Mouse (Mus musculus): ENCODE results near the gene Ckap5. TPM values are rescaled to one million over a fixed set of nuclear protein-coding genes. Genes with fewer than 3 reads are reported as not detected.

The Ckap5 gene
- total and polyA plus RNA-seq, 2 experiments from 2014 or later, result 103 to 142 TPM

DNA sequence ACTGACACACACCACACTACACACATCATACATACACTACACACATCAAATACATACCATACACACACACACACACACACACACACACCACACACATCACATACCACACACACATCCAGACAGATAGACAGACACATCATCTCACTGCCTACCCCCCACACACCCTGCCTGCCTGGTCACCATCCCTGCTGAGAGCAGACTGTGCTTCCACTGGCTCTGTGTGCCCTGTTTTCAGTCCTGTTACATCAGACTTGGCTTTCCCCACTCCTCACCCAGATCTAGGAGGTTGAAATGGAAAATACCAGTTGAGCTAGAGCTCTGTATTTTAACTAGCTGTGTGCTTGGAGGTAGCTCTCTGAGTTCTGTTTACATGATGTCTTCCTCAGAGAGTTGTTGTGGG, 138.2 kb downstream of the Ckap5 start:
- H3K9ac ChIP-seq, result no peak overlapping the region
- no peaks in the 10 kb centered on the region for H3K9me3 ChIP-seq (ENCODE audit: low read length)
- no peak for TF ChIP-seq CTCF (IDR thresholded peaks at IDR 0.05; ENCODE audit: low read depth)
- peaks cover 77% of the 10 kb centered on the region for H3K36me3 ChIP-seq (ENCODE audit: insufficient read depth)
- no peak overlapping the region for H3K27ac ChIP-seq (ENCODE audit: low read depth, low read length)
- no peak overlapping the region for H3K4me2 ChIP-seq (ENCODE audit: low read depth)
- no peak for ATAC-seq
- H3K4me1 ChIP-seq (ENCODE audit: insufficient read depth), result no peaks in the 10 kb centered on the region
- no peak for DNase-seq
- H3K27me3 ChIP-seq (ENCODE audit: insufficient read depth, low read length), result no peaks in the 10 kb centered on the region
- H3K4me3 ChIP-seq (ENCODE audit: low read depth, low read length), result no peak overlapping the region

DNA sequence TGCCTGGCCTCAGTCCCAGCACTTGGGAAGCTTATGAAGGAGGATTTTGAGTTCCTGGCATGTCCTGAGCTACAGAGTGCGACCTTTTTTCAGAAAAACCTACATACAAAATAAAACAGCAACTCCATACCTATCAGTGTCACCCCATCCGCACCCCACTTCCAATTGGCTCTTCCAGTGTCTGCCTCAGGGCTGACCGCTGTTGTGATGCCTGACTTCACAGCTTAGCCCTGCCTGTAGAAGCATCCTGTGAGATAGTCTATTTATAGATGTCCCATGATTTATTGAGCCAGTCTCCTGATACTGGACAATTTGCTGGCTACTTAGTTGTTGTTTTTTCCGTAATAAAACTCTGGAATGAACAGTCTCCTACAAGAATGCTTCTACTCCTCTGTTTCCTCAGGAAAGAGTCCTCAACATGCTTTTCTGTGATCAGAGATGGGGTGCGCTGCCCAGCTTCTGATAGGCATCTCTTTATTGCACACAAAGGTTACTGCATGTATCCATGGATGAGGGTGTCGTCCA, 139.9 kb downstream of the Ckap5 start:
- WGBS, result 98% methylated on average over 6 of the region's 6 CpGs
- H3K36me3 ChIP-seq (ENCODE audit: insufficient read depth), result peaks cover 78% of the 10 kb centered on the region
- DNase-seq (no peak), ATAC-seq (no peak)
- H3K4me3 ChIP-seq (ENCODE audit: low read depth, low read length), result no peak overlapping the region
- no peak overlapping the region for H3K9ac ChIP-seq
- H3K4me2 ChIP-seq (ENCODE audit: low read depth), result no peak overlapping the region
- H3K4me1 ChIP-seq (ENCODE audit: insufficient read depth), result no peaks in the 10 kb centered on the region
- no peaks in the 10 kb centered on the region for H3K9me3 ChIP-seq (ENCODE audit: low read length)
- H3K27ac ChIP-seq (ENCODE audit: low read depth, low read length), result no peak overlapping the region
- TF ChIP-seq CTCF (IDR thresholded peaks at IDR 0.05; ENCODE audit: low read depth), result no peak
- H3K27me3 ChIP-seq (ENCODE audit: insufficient read depth, low read length), result no peaks in the 10 kb centered on the region

DNA sequence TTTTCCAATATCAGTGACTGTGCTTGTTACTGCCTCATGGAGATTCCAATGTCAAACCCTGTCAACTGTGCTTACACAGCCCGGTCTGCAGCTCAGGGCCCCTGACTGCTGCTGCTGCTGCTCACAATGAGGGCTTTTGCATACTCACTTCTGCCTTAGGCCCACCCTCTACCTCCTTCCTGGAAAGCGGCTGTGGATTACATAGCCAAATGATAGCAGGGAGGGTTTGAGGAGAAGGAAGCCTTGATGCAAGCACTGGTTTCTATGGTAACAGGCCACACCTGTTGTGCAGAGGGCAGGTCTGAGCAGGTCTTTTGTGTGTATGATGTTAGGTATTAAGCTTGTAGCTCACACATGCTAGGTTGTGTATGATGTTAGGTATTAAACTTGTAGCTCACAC, 141.2 kb downstream of the Ckap5 start:
- no peak overlapping the region for H3K27ac ChIP-seq (ENCODE audit: low read depth, low read length)
- DNase-seq, result no peak
- peaks cover 86% of the 10 kb centered on the region for H3K36me3 ChIP-seq (ENCODE audit: insufficient read depth)
- no peaks in the 10 kb centered on the region for H3K4me1 ChIP-seq (ENCODE audit: insufficient read depth)
- H3K4me3 ChIP-seq (ENCODE audit: low read depth, low read length), result no peak overlapping the region
- 69% methylated on average over 2 of the region's 2 CpGs for WGBS
- no peaks in the 10 kb centered on the region for H3K27me3 ChIP-seq (ENCODE audit: insufficient read depth, low read length)
- 0 out of 2 replicates have a peak, but pooled peaks have one; percentile 18 for ATAC-seq
- TF ChIP-seq CTCF (IDR thresholded peaks at IDR 0.05; ENCODE audit: low read depth), result no peak
- H3K4me2 ChIP-seq (ENCODE audit: low read depth), result no peak overlapping the region
- H3K9me3 ChIP-seq (ENCODE audit: low read length), result no peaks in the 10 kb centered on the region
- H3K9ac ChIP-seq, result no peak overlapping the region

DNA sequence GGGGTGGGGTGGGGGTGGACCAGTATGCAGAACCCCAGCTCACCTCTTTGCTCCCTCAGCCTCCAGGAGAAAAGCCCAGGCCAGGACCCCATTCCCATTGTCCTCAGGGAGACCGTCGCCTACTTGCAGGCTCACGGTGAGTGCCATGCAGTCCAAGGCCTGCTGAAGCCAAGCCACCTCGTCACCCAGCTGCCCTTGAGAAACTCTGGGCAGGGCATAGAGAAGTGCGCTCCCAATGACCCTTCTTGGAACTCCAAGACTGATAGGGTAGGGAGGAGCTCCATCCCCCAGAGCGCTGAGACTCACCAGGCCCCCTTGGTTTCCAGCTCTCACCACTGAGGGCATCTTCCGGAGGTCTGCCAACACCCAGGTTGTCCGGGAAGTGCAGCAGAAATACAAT, 142.8 kb downstream of the Ckap5 start:
- H3K9ac ChIP-seq, result no peak overlapping the region
- no peaks in the 10 kb centered on the region for H3K4me1 ChIP-seq (ENCODE audit: insufficient read depth)
- ATAC-seq, result no peak
- peaks cover 83% of the 10 kb centered on the region for H3K36me3 ChIP-seq (ENCODE audit: insufficient read depth)
- H3K4me2 ChIP-seq (ENCODE audit: low read depth), result no peak overlapping the region
- 95% methylated on average over 8 of the region's 8 CpGs for whole genome bisulfite sequencing
- H3K27ac ChIP-seq (ENCODE audit: low read depth, low read length), result no peak overlapping the region
- H3K9me3 ChIP-seq (ENCODE audit: low read length), result no peaks in the 10 kb centered on the region
- DNase-seq, result no peak
- TF ChIP-seq CTCF (IDR thresholded peaks at IDR 0.05; ENCODE audit: low read depth), result no peak
- H3K27me3 ChIP-seq (ENCODE audit: insufficient read depth, low read length), result no peaks in the 10 kb centered on the region
- no peak overlapping the region for H3K4me3 ChIP-seq (ENCODE audit: low read depth, low read length)

DNA sequence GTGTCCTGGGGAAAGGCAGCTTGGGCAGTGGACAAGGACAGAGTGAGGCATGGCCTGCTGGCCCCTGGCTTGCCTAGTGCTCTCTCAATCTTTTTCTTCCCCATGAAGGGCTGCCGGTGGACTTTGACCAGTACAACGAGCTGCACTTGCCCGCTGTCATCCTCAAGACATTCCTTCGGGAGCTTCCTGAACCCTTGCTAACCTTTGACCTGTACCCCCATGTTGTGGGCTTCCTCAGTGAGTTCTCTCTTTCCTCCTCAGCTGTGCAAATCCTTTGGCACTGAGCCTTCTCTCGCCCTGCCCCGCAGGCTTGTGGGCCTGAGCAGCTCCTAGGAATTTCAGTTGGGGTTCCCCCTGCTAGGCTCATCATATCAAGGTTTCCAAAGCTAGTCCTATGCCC, 143.5 kb downstream of the Ckap5 start:
- Histone ChIP-seq H3K36me3 (ENCODE audit: insufficient read depth) (peaks cover 83% of the 10 kb centered on the region), H3K4me2 (ENCODE audit: low read depth) (no peak overlapping the region), H3K27me3 (ENCODE audit: insufficient read depth, low read length) (no peaks in the 10 kb centered on the region), H3K27ac (ENCODE audit: low read depth, low read length) (no peak overlapping the region), H3K9ac (no peak overlapping the region), H3K9me3 (ENCODE audit: low read length) (no peaks in the 10 kb centered on the region), H3K4me1 (ENCODE audit: insufficient read depth) (no peaks in the 10 kb centered on the region), H3K4me3 (ENCODE audit: low read depth, low read length) (no peak overlapping the region)
- no peak for ATAC-seq
- no peak for DNase-seq
- 94% methylated on average over 6 of the region's 6 CpGs for WGBS
- TF ChIP-seq CTCF (IDR thresholded peaks at IDR 0.05; ENCODE audit: low read depth), result no peak

Other genes starting within 250 kb of the Ckap5 start
- gene 1110051M20Rik, start 82.1 kb upstream of the Ckap5 start, total RNA-seq (2014; rRNA removed), result 127 and 147 TPM in 2 replicates
- 165 and 182 TPM in 2 replicates for gene 1110051M20Rik, start 82.1 kb upstream of the Ckap5 start, polyA plus RNA-seq (2015; fragmentation: Nextera tagmentation; extraction: Ambion mirVana)
- gene Lrp4, start 69.3 kb upstream of the Ckap5 start, total RNA-seq (2014; rRNA removed), result 12.0 and 13.7 TPM in 2 replicates
- gene Lrp4, start 69.3 kb upstream of the Ckap5 start, polyA plus RNA-seq (2015; fragmentation: Nextera tagmentation; extraction: Ambion mirVana), result 2.8 and 4.1 TPM in 2 replicates
- gene F2, start 109.7 kb downstream of the Ckap5 start, total RNA-seq (2014; rRNA removed), result 0.15 TPM in 1 of 2 replicates, not detected in the other
- 0.14 TPM in 1 of 2 replicates, not detected in the other for gene F2, start 109.7 kb downstream of the Ckap5 start, polyA plus RNA-seq (2015; fragmentation: Nextera tagmentation; extraction: Ambion mirVana)
- 18.5 and 30.7 TPM in 2 replicates for gene Zfp408, start 123.0 kb downstream of the Ckap5 start, total RNA-seq (2014; rRNA removed)
- gene Zfp408, start 123.0 kb downstream of the Ckap5 start, polyA plus RNA-seq (2015; fragmentation: Nextera tagmentation; extraction: Ambion mirVana), result 6.2 and 8.7 TPM in 2 replicates
- gene Arhgap1, start 123.1 kb downstream of the Ckap5 start, total RNA-seq (2014; rRNA removed), result 81.5 and 104 TPM in 2 replicates
- 107 and 111 TPM in 2 replicates for gene Arhgap1, start 123.1 kb downstream of the Ckap5 start, polyA plus RNA-seq (2015; fragmentation: Nextera tagmentation; extraction: Ambion mirVana)
- 16.2 and 28.9 TPM in 2 replicates for gene Atg13, start 183.8 kb downstream of the Ckap5 start, total RNA-seq (2014; rRNA removed)
- 29.8 and 29.9 TPM in 2 replicates for gene Atg13, start 183.8 kb downstream of the Ckap5 start, polyA plus RNA-seq (2015; fragmentation: Nextera tagmentation; extraction: Ambion mirVana)
- 13.9 TPM in 2 replicates for gene Harbi1, start 184.1 kb downstream of the Ckap5 start, total RNA-seq (2014; rRNA removed)
- gene Harbi1, start 184.1 kb downstream of the Ckap5 start, polyA plus RNA-seq (2015; fragmentation: Nextera tagmentation; extraction: Ambion mirVana), result 8.3 and 13.2 TPM in 2 replicates
- gene Ambra1, start 203.4 kb downstream of the Ckap5 start, total RNA-seq (2014; rRNA removed), result 37.5 and 47.2 TPM in 2 replicates
- 12.5 and 17.0 TPM in 2 replicates for gene Ambra1, start 203.4 kb downstream of the Ckap5 start, polyA plus RNA-seq (2015; fragmentation: Nextera tagmentation; extraction: Ambion mirVana)